In genomic region chr1:46970470-46970869, GRCm38 (mm10) we compare ENCODE assay signal across 8 mouse cellular contexts.
DNase-seq lines count a peak whose midpoint lies in the region; ATAC-seq and TF ChIP-seq lines count a peak whose summit lies in the region.

No protein-coding gene starts in this region.

- no peak overlapping the region for H3K4me3 ChIP-seq in heart, embryonic 15.5 days
- H3K4me3 ChIP-seq in lung, adult 2 months (replicated peaks; ENCODE audit: extremely low read depth, low read depth, low read length) = no peak overlapping the region

- 0 out of 2 replicates have a peak, but pooled peaks have one; percentile 12 for TF ChIP-seq CTCF in lung, adult 2 months (IDR thresholded peaks at IDR 0.05; ENCODE audit: insufficient read depth, low read length)

- H3K4me2 ChIP-seq in heart, embryonic 15.5 days = peak overlapping the region; percentile 47; the same call in 1 of the 2 replicates

- H3K4me1 ChIP-seq in heart, embryonic 15.5 days (replicated peaks) = no peaks in the 10 kb centered on the region; the same call in 1 of the 2 replicates
- H3K4me1 ChIP-seq in lung, adult 2 months (ENCODE audit: control insufficient read depth, insufficient read depth, low read length) = peaks cover 2% of the 10 kb centered on the region; the same call in 1 of the 2 replicates

- no peak overlapping the region for H3K27ac ChIP-seq in heart, embryonic 15.5 days

- no peaks in the 10 kb centered on the region for H3K9me3 ChIP-seq in heart, embryonic 15.5 days (replicated peaks)

- no peaks in the 10 kb centered on the region for H3K27me3 ChIP-seq in heart, embryonic 15.5 days
- no peaks in the 10 kb centered on the region; the same call in 1 of the 2 replicates for H3K27me3 ChIP-seq in splenic B cell, adult 2 months (ENCODE audit: control insufficient read depth, insufficient read depth, low read length, poor library complexity, severe bottlenecking)

- ATAC-seq in cerebellum, adult (ENCODE audit: insufficient number of reproducible peaks, low FRiP score, low TSS enrichment) = 0 out of 2 replicates have a peak, but pooled peaks have one; percentile 31
- no peak for ATAC-seq in heart, embryonic 15.5 days (replicated peaks; ENCODE audit: insufficient number of reproducible peaks, insufficient read depth, low FRiP score, low read depth)

- H3K9ac ChIP-seq in heart, embryonic 15.5 days = no peak overlapping the region

- H3K36me3 ChIP-seq in heart, embryonic 15.5 days = no peaks in the 10 kb centered on the region
- no peaks in the 10 kb centered on the region for H3K36me3 ChIP-seq in splenic B cell, adult 2 months (ENCODE audit: control insufficient read depth, insufficient read depth, low read length, poor library complexity, severe bottlenecking)

- DNase-seq in cerebellum, adult 11 months = no peak
- DNase-seq in ovary, postnatal 36 days (ENCODE audit: low spot score) = peak; percentile 40
- DNase-seq in ovary, adult 18-20 months (ENCODE audit: low spot score) = no peak
- peak; percentile 12 to 49 for DNase-seq in cerebellum, postnatal 25 days
- peak; percentile 48 for DNase-seq in lung, adult 2 months
- peak; percentile 72 for DNase-seq in splenic B cell, adult 2 months (ENCODE audit: low read depth, low spot score)

- WGBS in heart, embryonic 15.5 days = 9% methylated on average over 3 of the region's 3 CpGs
- WGBS in lung, adult 2 months = 15% methylated on average over 3 of the region's 3 CpGs

- no peak for TF ChIP-seq POLR2A in lung, adult 2 months (IDR thresholded peaks at IDR 0.05; ENCODE audit: borderline replicate concordance, extremely low read depth, low read depth, low read length)

Comparison
In these comparisons a context has a peak if more than half of its experiments do, and no peak if none do; other contexts are left out.
1. DNase-seq: peak in ovary, postnatal 36 days (single experiment), cerebellum, postnatal 25 days (2 of 2), lung, adult 2 months (single experiment) and splenic B cell, adult 2 months (single experiment); none in cerebellum, adult 11 months (single experiment) and ovary, adult 18-20 months (single experiment).